In genomic region chr2:21927656-21928055, GRCm38 (mm10) we compare ENCODE assay signal across 11 mouse cellular contexts.
DNase-seq lines count a peak whose midpoint lies in the region; ATAC-seq lines count a peak whose summit lies in the region.
"Had no signal": no experiment of that assay in that cellular context is flagged by ENCODE, and none has a peak within 500 bp of the region (broad histone marks: within the 10 kb centered on the region; RNA-seq: fewer than 3 reads in every experiment).

No protein-coding gene starts in this region.

- DNase-seq in CD4-positive, CD25-positive, alpha-beta regulatory T cell, adult 2 months (ENCODE audit: low read depth, low spot score), result peak; percentile 16
- peak; percentile 66 for DNase-seq in hindbrain, embryonic 14.5 days (ENCODE audit: low spot score)
- peak; percentile 10 for DNase-seq in A20 (ENCODE audit: low read depth, low spot score)
- DNase-seq in cerebellum, adult 8-10 months, result no peak
- DNase-seq: kidney, adult 2 months; thymus, adult 2 months had no signal

- ATAC-seq in CD4-positive, CD25-positive, alpha-beta regulatory T cell, adult 4 months, result no peak
- no peak for ATAC-seq in hindbrain, embryonic 14.5 days (ENCODE audit: low FRiP score)
- ATAC-seq in hindbrain, embryonic 13.5 days (ENCODE audit: low FRiP score), result no peak
- ATAC-seq in common myeloid progenitor, adult 5-6 weeks (replicated peaks; ENCODE audit: low read depth, poor library complexity, severe bottlenecking), result peak; percentile 39; the same call in 1 of the 2 replicates
- no peak for ATAC-seq in activated CD4-positive, CD25-positive, alpha-beta regulatory T cell, adult 4 months

- no peaks in the 10 kb centered on the region for H3K4me1 ChIP-seq in hindbrain, embryonic 14.5 days (replicated peaks; ENCODE audit: control insufficient read depth, insufficient read depth, low read length)
- H3K4me1 ChIP-seq in hindbrain, embryonic 13.5 days (replicated peaks), result no peaks in the 10 kb centered on the region

- H3K27me3 ChIP-seq in hindbrain, embryonic 14.5 days (ENCODE audit: control insufficient read depth, insufficient read depth, low read length), result no peaks in the 10 kb centered on the region
- H3K27me3 ChIP-seq in hindbrain, embryonic 13.5 days, result no peaks in the 10 kb centered on the region

- H3K9ac ChIP-seq in hindbrain, embryonic 14.5 days, result no peak overlapping the region
- H3K9ac ChIP-seq in hindbrain, embryonic 13.5 days, result no peak overlapping the region

- no peak overlapping the region for H3K4me3 ChIP-seq in hindbrain, embryonic 14.5 days (replicated peaks; ENCODE audit: low read length)
- no peak overlapping the region for H3K4me3 ChIP-seq in hindbrain, embryonic 13.5 days
- H3K4me3 ChIP-seq: myocyte had no signal

- no peaks in the 10 kb centered on the region for H3K9me3 ChIP-seq in hindbrain, embryonic 14.5 days (ENCODE audit: control insufficient read depth, low read length)
- no peaks in the 10 kb centered on the region for H3K9me3 ChIP-seq in hindbrain, embryonic 13.5 days

- WGBS in hindbrain, embryonic 14.5 days, result 36% methylated on average over 1 of the region's 1 CpGs
- WGBS in hindbrain, embryonic 13.5 days, result 50% methylated on average over 1 of the region's 1 CpGs

- H3K27ac ChIP-seq in hindbrain, embryonic 14.5 days, result no peak overlapping the region
- no peak overlapping the region for H3K27ac ChIP-seq in hindbrain, embryonic 13.5 days

- H3K36me3 ChIP-seq in hindbrain, embryonic 14.5 days (replicated peaks; ENCODE audit: control insufficient read depth, insufficient read depth), result no peaks in the 10 kb centered on the region
- H3K36me3 ChIP-seq in hindbrain, embryonic 13.5 days, result no peaks in the 10 kb centered on the region

- no peak overlapping the region for H3K4me2 ChIP-seq in hindbrain, embryonic 14.5 days (replicated peaks)
- H3K4me2 ChIP-seq in hindbrain, embryonic 13.5 days, result no peak overlapping the region
